Mouse (Mus musculus) subcutaneous adipose tissue, adult 2 months (tissue): ENCODE measurements around the gene Tmem178b. TPM values are rescaled to one million over a fixed set of nuclear protein-coding genes. Genes with fewer than 3 reads are reported as not detected.

Experiments used
- polyA plus RNA-seq: library from polyadenylated mRNA; depleted of rRNA; stranded (reverse); fragments of >200 nt; gene quantifications from 2 replicates; pipeline ENCODE4 v1.2.3, GENCODE M21; 2012; ENCODE audit warnings: low replicate concordance; rRNA removed

Gene Tmem178b
- 0.73 and 2.9 TPM in 2 replicates for polyA plus RNA-seq

DNA sequence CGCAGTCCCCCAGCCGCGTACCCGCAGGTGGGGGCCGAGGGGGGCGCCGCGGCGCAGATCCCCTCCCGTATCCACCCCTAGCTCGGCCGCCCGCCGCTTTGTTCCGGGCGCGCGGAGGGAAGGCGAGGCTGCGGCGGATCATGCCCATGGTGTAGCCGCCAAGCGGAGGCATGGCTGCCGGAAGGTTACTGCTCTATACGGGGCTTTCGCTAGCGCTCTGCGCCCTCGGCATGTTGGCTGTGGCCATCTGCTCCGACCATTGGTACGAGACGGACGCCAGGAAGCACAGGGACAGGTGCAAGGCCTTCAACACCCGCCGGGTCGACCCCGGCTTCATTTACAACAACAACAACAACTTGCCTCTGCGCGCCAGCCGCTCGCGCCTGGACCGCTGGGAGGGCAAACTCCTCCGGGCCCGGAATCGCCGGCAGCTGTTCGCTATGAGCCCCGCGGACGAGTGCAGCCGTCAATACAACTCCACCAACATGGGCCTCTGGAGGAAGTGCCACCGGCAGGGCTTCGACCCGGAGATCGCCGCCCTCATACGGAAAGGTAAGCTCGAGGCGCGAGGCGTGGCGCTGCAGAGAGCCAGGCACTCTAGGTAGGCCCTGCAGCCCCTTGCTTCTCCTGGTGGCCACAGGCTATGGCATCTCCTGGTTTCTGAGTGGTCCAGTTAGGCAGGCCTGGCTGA is at the start of gene Tmem178b:
Gene Tmem178b, plus strand, starts transcription at position 371 of the 691 bp plus-strand sequence.

Other genes with a start within 250 kb of the Tmem178b start
- gene Braf, start 147.8 kb upstream of the Tmem178b start, polyA plus RNA-seq: 10.2 and 15.9 TPM in 2 replicates
- gene Mrps33, start 62.3 kb upstream of the Tmem178b start, polyA plus RNA-seq: 103 and 105 TPM in 2 replicates